Mouse (Mus musculus) MEL (cell line): ENCODE measurements around the gene Crtap. TPM values are rescaled to one million over a fixed set of nuclear protein-coding genes. Genes with fewer than 3 reads are reported as not detected.

Experiments used
- DNase-seq: peaks from one replicate; pipeline ENCODE4 v3.0.0; 2011; ENCODE audit warnings: low read depth, low spot score
- H3K27ac ChIP-seq: 2 replicates; pipeline ENCODE4 v1.5.1; 2012; ENCODE audit warnings: low read depth, mild to moderate bottlenecking, control low read depth, low read length, moderate library complexity; ENCODE audit not compliant: control insufficient read depth
- H3K27me3 ChIP-seq, 2 experiments: fragments of 150-350 bp in 1 of 2; sonication (generic) in 1 of 2; 2 replicates each; pipeline ENCODE4 v1.6.1; 2012; ENCODE audit warnings: low read length in 2 of 2, mild to moderate bottlenecking in 2 of 2, improper control_type of control experiment in 1 of 2, moderate library complexity in 1 of 2; ENCODE audit not compliant: insufficient read depth in 2 of 2, control insufficient read depth in 1 of 2
- H3K36me3 ChIP-seq, 2 experiments: 2 replicates each; pipeline ENCODE4 v1.6.1; 2012 to 2014; ENCODE audit warnings: low read length in 2 of 2, improper control_type of control experiment in 1 of 2, inconsistent platforms in 1 of 2, mild to moderate bottlenecking in 1 of 2; ENCODE audit not compliant: insufficient read depth in 2 of 2, control insufficient read depth in 1 of 2
- H3K4me1 ChIP-seq, 2 experiments: fragments of 150-350 bp in 1 of 2; sonication (generic) in 1 of 2; 2 replicates each; pipeline ENCODE4 v1.6.1; 2012; ENCODE audit warnings: low read length in 2 of 2, improper control_type of control experiment in 1 of 2, mild to moderate bottlenecking in 1 of 2; ENCODE audit not compliant: insufficient read depth in 2 of 2, control insufficient read depth in 1 of 2
- H3K4me3 ChIP-seq, 2 experiments: fragments of 150-350 bp in 1 of 2; sonication (generic) in 1 of 2; 2 replicates each; pipeline ENCODE4 v1.5.1; 2012; ENCODE audit warnings: low read depth in 2 of 2, low read length in 2 of 2, mild to moderate bottlenecking in 2 of 2, moderate library complexity in 2 of 2, control low read depth in 1 of 2, improper control_type of control experiment in 1 of 2; ENCODE audit not compliant: control insufficient read depth in 1 of 2, insufficient read depth in 1 of 2
- H3K79me2 ChIP-seq: 2 replicates; pipeline ENCODE4 v1.6.1; 2012; ENCODE audit warnings: mild to moderate bottlenecking, low read length, moderate library complexity; ENCODE audit not compliant: control insufficient read depth, poor library complexity, insufficient read depth
- H3K9ac ChIP-seq: 2 replicates; pipeline ENCODE4 v1.6.1; 2012; ENCODE audit warnings: low read depth, mild to moderate bottlenecking, control low read depth, low read length, moderate library complexity; ENCODE audit not compliant: control insufficient read depth, poor library complexity, severe bottlenecking
- H3K9me3 ChIP-seq: fragments of 150-350 bp; sonication (generic); replicated peaks from 2 replicates; pipeline ENCODE4 v1.6.1; 2012; ENCODE audit warnings: mild to moderate bottlenecking, low read length, improper control_type of control experiment, moderate library complexity; ENCODE audit not compliant: insufficient read depth
- CHD1 ChIP-seq: IDR thresholded peaks from 2 replicates; pipeline ENCODE4 v1.6.1; 2012; ENCODE audit warnings: low read depth, mild to moderate bottlenecking, inconsistent platforms, low read length, improper control_type of control experiment
- CHD2 ChIP-seq: IDR thresholded peaks from 2 replicates; pipeline ENCODE4 v1.6.1; 2011; ENCODE audit warnings: low read length, improper control_type of control experiment
- CTCF ChIP-seq, 3 experiments: IDR thresholded peaks in 2 of 3; conservative IDR thresholded peaks in 1 of 3; 2 replicates each; pipeline ENCODE4 v1.5.1; 2011 to 2012; ENCODE audit warnings: low read length in 3 of 3, low read depth in 2 of 3, mild to moderate bottlenecking in 2 of 3, improper control_type of control experiment in 1 of 3, inconsistent platforms in 1 of 3, mixed read lengths in 1 of 3, moderate library complexity in 1 of 3; ENCODE audit not compliant: control insufficient read depth in 1 of 3, insufficient read depth in 1 of 3, poor library complexity in 1 of 3, severe bottlenecking in 1 of 3
- ELF1 ChIP-seq: IDR thresholded peaks from 2 replicates; pipeline ENCODE4 v1.6.1; 2014; ENCODE audit warnings: low read depth, mild to moderate bottlenecking, inconsistent platforms, low read length, improper control_type of control experiment, moderate library complexity
- ETS1 ChIP-seq: IDR thresholded peaks from 2 replicates; pipeline ENCODE4 v1.6.1; 2012; ENCODE audit warnings: low read depth, mild to moderate bottlenecking, inconsistent platforms, low read length, improper control_type of control experiment, moderate library complexity
- GABPA ChIP-seq: IDR thresholded peaks from 2 replicates; pipeline ENCODE4 v1.6.1; 2012; ENCODE audit warnings: low read depth, mild to moderate bottlenecking, inconsistent platforms, low read length, improper control_type of control experiment, moderate library complexity
- GATA1 ChIP-seq: IDR thresholded peaks from 2 replicates; pipeline ENCODE4 v1.6.1; 2011; ENCODE audit warnings: low read depth, low read length, improper control_type of control experiment
- HCFC1 ChIP-seq: IDR thresholded peaks from 2 replicates; pipeline ENCODE4 v1.6.1; 2012; ENCODE audit warnings: low read depth, mild to moderate bottlenecking, inconsistent platforms, low read length, improper control_type of control experiment, moderate library complexity
- JUND ChIP-seq: IDR thresholded peaks from 2 replicates; pipeline ENCODE4 v1.6.1; 2011; ENCODE audit warnings: low read depth, mild to moderate bottlenecking, improper control_type of control experiment, low read length
- MAFK ChIP-seq: IDR thresholded peaks from 2 replicates; pipeline ENCODE4 v1.6.1; 2011; ENCODE audit warnings: low read depth, mild to moderate bottlenecking, low read length, improper control_type of control experiment, borderline replicate concordance
- MAX ChIP-seq: IDR thresholded peaks from 2 replicates; pipeline ENCODE4 v1.6.1; 2011; ENCODE audit warnings: low read length, improper control_type of control experiment
- MXI1 ChIP-seq: IDR thresholded peaks from 2 replicates; pipeline ENCODE4 v1.6.1; 2011; ENCODE audit warnings: mild to moderate bottlenecking, low read depth, low read length, improper control_type of control experiment
- MYB ChIP-seq: IDR thresholded peaks from 2 replicates; pipeline ENCODE4 v1.6.1; 2011; ENCODE audit warnings: mild to moderate bottlenecking, low read depth, low read length, improper control_type of control experiment
- NRF1 ChIP-seq: IDR thresholded peaks from 2 replicates; pipeline ENCODE4 v1.6.1; 2014; ENCODE audit warnings: low read depth, mild to moderate bottlenecking, inconsistent platforms, low read length, improper control_type of control experiment, moderate library complexity; ENCODE audit not compliant: poor library complexity, insufficient read depth, severe bottlenecking
- POLR2A ChIP-seq, 2 experiments: IDR thresholded peaks; 2 replicates each; pipeline ENCODE4 v1.6.1; 2011 to 2012; ENCODE audit warnings: low read length in 2 of 2, mild to moderate bottlenecking in 2 of 2, control low read depth in 1 of 2, improper control_type of control experiment in 1 of 2, low read depth in 1 of 2, moderate library complexity in 1 of 2; ENCODE audit not compliant: control insufficient read depth in 1 of 2, insufficient read depth in 1 of 2, poor library complexity in 1 of 2
- POLR2AphosphoS2 ChIP-seq: IDR thresholded peaks from 2 replicates; pipeline ENCODE4 v1.6.1; 2011; ENCODE audit warnings: low read length, improper control_type of control experiment
- RAD21 ChIP-seq: IDR thresholded peaks from 2 replicates; pipeline ENCODE4 v1.6.1; 2011; ENCODE audit warnings: mild to moderate bottlenecking, low read depth, low read length, improper control_type of control experiment
- RCOR1 ChIP-seq: IDR thresholded peaks from 2 replicates; pipeline ENCODE4 v1.6.1; 2012; ENCODE audit warnings: low read depth, mild to moderate bottlenecking, inconsistent platforms, low read length, improper control_type of control experiment
- SMC3 ChIP-seq: IDR thresholded peaks from 2 replicates; pipeline ENCODE4 v1.6.1; 2011; ENCODE audit warnings: low read depth, low read length, improper control_type of control experiment
- TBP ChIP-seq: IDR thresholded peaks from 2 replicates; pipeline ENCODE4 v1.8.0; 2011; ENCODE audit warnings: low read depth, low read length, improper control_type of control experiment
- UBTF ChIP-seq: IDR thresholded peaks from 2 replicates; pipeline ENCODE4 v1.6.1; 2012; ENCODE audit warnings: low read depth, mild to moderate bottlenecking, inconsistent platforms, low read length, improper control_type of control experiment, moderate library complexity, borderline replicate concordance; ENCODE audit not compliant: insufficient read depth
- USF1 ChIP-seq: IDR thresholded peaks from 2 replicates; pipeline ENCODE4 v1.6.1; 2014; ENCODE audit warnings: low read depth, mild to moderate bottlenecking, inconsistent platforms, low read length, improper control_type of control experiment, moderate library complexity
- ZC3H11A ChIP-seq: IDR thresholded peaks from 2 replicates; pipeline ENCODE4 v1.6.1; 2012; ENCODE audit warnings: low read depth, mild to moderate bottlenecking, inconsistent platforms, low read length, improper control_type of control experiment
- ZKSCAN1 ChIP-seq: IDR thresholded peaks from 2 replicates; pipeline ENCODE4 v1.6.1; 2012; ENCODE audit warnings: low read depth, mild to moderate bottlenecking, inconsistent platforms, low read length, improper control_type of control experiment, moderate library complexity
- ZMIZ1 ChIP-seq: IDR thresholded peaks from 2 replicates; pipeline ENCODE4 v1.6.1; 2012; ENCODE audit warnings: low read depth, mild to moderate bottlenecking, inconsistent platforms, low read length, improper control_type of control experiment, moderate library complexity
- ZNF384 ChIP-seq: IDR thresholded peaks from 2 replicates; pipeline ENCODE4 v1.6.1; 2012; ENCODE audit warnings: low read depth, mild to moderate bottlenecking, inconsistent platforms, low read length, improper control_type of control experiment
- polyA plus RNA-seq, 2 experiments: library from polyadenylated mRNA; stranded (reverse) in 1 of 2; unstranded in 1 of 2; fragments of >175 nt in 1 of 2; fragments of >200 nt in 1 of 2; gene quantifications; 2 replicates each; pipeline versions ENCODE4 v1.2.1 to v1.2.4; 2012; ENCODE audit warnings: low replicate concordance in 2 of 2, low read depth in 1 of 2; ENCODE audit not compliant: insufficient read length in 2 of 2, insufficient read depth in 1 of 2, missing spikeins in 1 of 2
- total RNA-seq: library from RNA; depleted of rRNA; stranded (reverse); fragments of 300-350 nt; gene quantifications from 2 replicates; pipeline ENCODE4 v1.2.3, GENCODE M21; 2012

Crtap gene
- total and polyA plus RNA-seq, 3 experiments = 21.5 to 62.2 TPM; not detected in 1

- H3K9ac ChIP-seq = no peak overlapping the region
- 0 out of 4 replicates have a peak, but pooled peaks cover 0 to 3% of the 10 kb centered on the region in 2 experiments for H3K4me1 ChIP-seq
- no peaks in the 10 kb centered on the region for H3K27me3 ChIP-seq
- no peaks in the 10 kb centered on the region for H3K9me3 ChIP-seq
- no peaks in the 10 kb centered on the region; a peak in 2 of 4 replicates for H3K36me3 ChIP-seq
- no peak for TF ChIP-seq TBP
- no peak for TF ChIP-seq ETS1
- TF ChIP-seq SMC3 = no peak
- no peak for TF ChIP-seq USF1
- no peak for TF ChIP-seq ZC3H11A
- no peak for TF ChIP-seq CHD1
- TF ChIP-seq JUND = no peak
- H3K4me3 ChIP-seq = no peak overlapping the region
- no peak for DNase-seq
- H3K27ac ChIP-seq = no peak overlapping the region
- H3K79me2 ChIP-seq = no peaks in the 10 kb centered on the region
These were observed 26.4 kb upstream of the Crtap start for GRCm38 (mm10) chr9:114416646-114417517.

GRCm38 (mm10) chr9:114415701-114416100, 25.2 kb upstream of the Crtap start:
- no peaks in the 10 kb centered on the region for H3K27me3 ChIP-seq
- no peaks in the 10 kb centered on the region for H3K79me2 ChIP-seq
- H3K9me3 ChIP-seq = no peaks in the 10 kb centered on the region
- no peak overlapping the region for H3K9ac ChIP-seq
- H3K4me3 ChIP-seq = no peak overlapping the region
- peak; percentile 61 for DNase-seq
- no peak overlapping the region for H3K27ac ChIP-seq
- 0 out of 4 replicates have a peak, but pooled peaks cover 0 to 3% of the 10 kb centered on the region in 2 experiments for H3K4me1 ChIP-seq
- peaks cover 0 to 3% of the 10 kb centered on the region in 2 experiments; a peak in 3 of 4 replicates for H3K36me3 ChIP-seq
- TF ChIP-seq ZC3H11A (no peak), UBTF (no peak), ELF1 (no peak), CTCF (IDR thresholded peaks at IDR 0.05 in 2 of 3, conservative IDR thresholded peaks at IDR 0.05 in 1 of 3; ENCODE audit: control insufficient read depth in 1 of 3, insufficient read depth in 1 of 3, low read depth in 2 of 3, low read length in 3 of 3, poor library complexity in 1 of 3, severe bottlenecking in 1 of 3) (peak; percentile 63 to 95 (median 80)), MXI1 (no peak), POLR2AphosphoS2 (no peak), GABPA (no peak), ZNF384 (no peak), POLR2A (IDR thresholded peaks at IDR 0.05; ENCODE audit: control insufficient read depth in 1 of 2, insufficient read depth in 1 of 2, low read depth in 1 of 2, low read length in 2 of 2, poor library complexity in 1 of 2) (no peak), HCFC1 (no peak), ZMIZ1 (no peak), MYB (no peak), RCOR1 (no peak), JUND (no peak), TBP (no peak), CHD2 (no peak), ZKSCAN1 (no peak), SMC3 (peak; percentile 35), MAFK (no peak), MAX (no peak), RAD21 (peak; percentile 26), GATA1 (no peak), NRF1 (no peak)
